Mouse (Mus musculus) stomach, postnatal 0 days (tissue): Measurements from ENCODE around the gene Dppa1. TPM values are rescaled to one million over a fixed set of nuclear protein-coding genes. Genes with fewer than 3 reads are reported as not detected.
"Not testable (repeated sequence)": the region's sequence is repeated elsewhere in the genome, so short reads cannot be mapped to it uniquely, and the experiment has no call there.

Experiments
- ATAC-seq: fragments of 200-750 bp; cut with Nextera tagmentation; 2 replicates; pipeline ENCODE4 v1.8.0; 2017; ENCODE audit not compliant: low FRiP score, low TSS enrichment
- DNase-seq: peaks from one replicate; pipeline ENCODE4 v3.0.0-alpha.2; 2016; ENCODE audit warnings: low spot score
- H3K27ac ChIP-seq: fragments of 300-500 bp; sonication (generic); replicated peaks from 2 replicates; pipeline ENCODE4 v1.5.1; 2014; ENCODE audit warnings: mild to moderate bottlenecking, control low read depth
- H3K27me3 ChIP-seq: fragments of 300-500 bp; sonication (generic); 2 replicates; pipeline ENCODE4 v1.6.1; 2014; ENCODE audit warnings: low read length; ENCODE audit not compliant: control insufficient read depth, insufficient read depth
- H3K36me3 ChIP-seq: fragments of 300-500 bp; sonication (generic); 2 replicates; pipeline ENCODE4 v1.6.1; 2014; ENCODE audit warnings: low read length, mixed read lengths; ENCODE audit not compliant: control insufficient read depth, insufficient read depth
- H3K4me1 ChIP-seq: fragments of 300-500 bp; sonication (generic); replicated peaks from 2 replicates; pipeline ENCODE4 v1.6.1; 2014; ENCODE audit warnings: antibody characterized with exemption; ENCODE audit not compliant: control insufficient read depth, insufficient read depth
- H3K4me2 ChIP-seq: fragments of 300-500 bp; sonication (generic); replicated peaks from 2 replicates; pipeline ENCODE4 v1.6.1; 2014; ENCODE audit warnings: low read depth, mild to moderate bottlenecking, control low read depth, moderate library complexity
- H3K4me3 ChIP-seq: fragments of 300-500 bp; sonication (generic); 2 replicates; pipeline ENCODE4 v1.5.1; 2014; ENCODE audit warnings: low read depth, low read length, control low read depth
- H3K9ac ChIP-seq: fragments of 300-500 bp; sonication (generic); 2 replicates; pipeline ENCODE4 v1.6.1; 2014; ENCODE audit warnings: mild to moderate bottlenecking, low read length, control low read depth, mixed read lengths
- H3K9me3 ChIP-seq: fragments of 300-500 bp; sonication (generic); 2 replicates; pipeline ENCODE4 v1.6.1; 2016; ENCODE audit warnings: low read length; ENCODE audit not compliant: control insufficient read depth
- CTCF ChIP-seq: IDR thresholded peaks from 2 replicates; pipeline ENCODE4 v1.5.1; 2016; ENCODE audit warnings: antibody characterized with exemption, low read depth, mild to moderate bottlenecking, moderate library complexity
- EP300 ChIP-seq: optimal IDR thresholded peaks from 2 replicates; pipeline ENCODE3; 2016; ENCODE audit warnings: antibody characterized with exemption
- WGBS: fragments of 180-500 bp; shearing (Covaris S2); extraction: QIAGEN DNeasy Blood & Tissue Kit; methylation state at CpG from one replicate; pipeline ENCODE4 v1.1.7; 2014; 5-methylcytosine and 5-hydroxymethylcytosine counted together
- polyA plus RNA-seq: library from polyadenylated mRNA; unstranded; fragments of >200 nt; fragmentation: Nextera tagmentation; extraction: Ambion mirVana; gene quantifications from 2 replicates; pipeline ENCODE4 v1.2.1, GENCODE M21; 2015

Dppa1 gene
- polyA plus RNA-seq, 1 experiment from 2014 or later, result not detected

GRCm38 (mm10) chr11:46644824-46645223 is 15.8 kb upstream of the Dppa1 start:
- Histone ChIP-seq H3K27ac (no peak overlapping the region), H3K9ac (no peak overlapping the region), H3K36me3 (no peaks in the 10 kb centered on the region), H3K9me3 (no peaks in the 10 kb centered on the region), H3K4me1 (no peaks in the 10 kb centered on the region), H3K4me2 (no peak overlapping the region), H3K4me3 (no peak overlapping the region), H3K27me3 (no peaks in the 10 kb centered on the region)
- ATAC-seq, result no peak
- TF ChIP-seq CTCF, result no peak
- TF ChIP-seq EP300, result no peak
- no peak for DNase-seq
- WGBS, result 58% methylated on average over 1 of the region's 1 CpGs

GRCm38 (mm10) chr11:46636568-46636967 is 7.5 kb upstream of the Dppa1 start:
- DNase-seq (no peak), ATAC-seq (no peak)
- Histone ChIP-seq H3K4me2 (no peak overlapping the region), H3K36me3 (no peaks in the 10 kb centered on the region), H3K27me3 (no peaks in the 10 kb centered on the region), H3K4me3 (no peak overlapping the region), H3K9me3 (no peaks in the 10 kb centered on the region), H3K4me1 (no peaks in the 10 kb centered on the region), H3K9ac (no peak overlapping the region), H3K27ac (no peak overlapping the region)
- TF ChIP-seq CTCF (0 out of 2 replicates have a peak, but pooled peaks have one; percentile 8), EP300 (no peak)
- 71% methylated on average over 3 of the region's 3 CpGs for WGBS

GRCm38 (mm10) chr11:46635516-46635915 is 6.5 kb upstream of the Dppa1 start:
- H3K27ac ChIP-seq, H3K4me2 ChIP-seq, H3K27me3 ChIP-seq, H3K9ac ChIP-seq, H3K9me3 ChIP-seq, ATAC-seq, H3K36me3 ChIP-seq, H3K4me1 ChIP-seq, DNase-seq, H3K4me3 ChIP-seq: not testable (repeated sequence)
- WGBS, result 79% methylated on average over 4 of the region's 4 CpGs

GRCm38 (mm10) chr11:46631635-46632034 is 2.6 kb upstream of the Dppa1 start:
- no peaks in the 10 kb centered on the region for H3K4me1 ChIP-seq
- WGBS, result 22% methylated on average over 3 of the region's 3 CpGs

GRCm38 (mm10) chr11:46620414-46621168 is 8.5 kb downstream of the Dppa1 start:
- H3K4me3 ChIP-seq, result no peak overlapping the region
- H3K36me3 ChIP-seq, result no peaks in the 10 kb centered on the region
- 48% methylated on average over 7 of the region's 7 CpGs for WGBS
- no peak overlapping the region for H3K9ac ChIP-seq
- no peak overlapping the region for H3K4me2 ChIP-seq
- no peaks in the 10 kb centered on the region for H3K27me3 ChIP-seq
- H3K4me1 ChIP-seq, result no peaks in the 10 kb centered on the region
- H3K9me3 ChIP-seq, result no peaks in the 10 kb centered on the region
- H3K27ac ChIP-seq, result no peak overlapping the region
- TF ChIP-seq CTCF (no peak), EP300 (no peak)
- DNase-seq (no peak), ATAC-seq (no peak)

More at GRCm38 (mm10) chr11:46631635-46632034, 2.6 kb upstream of the Dppa1 start:
- TF ChIP-seq CTCF (peak; percentile 75), EP300 (no peak)
- H3K9me3 ChIP-seq, result no peaks in the 10 kb centered on the region
- H3K27me3 ChIP-seq, result no peaks in the 10 kb centered on the region
- H3K4me2 ChIP-seq, result no peak overlapping the region
- H3K36me3 ChIP-seq, result no peaks in the 10 kb centered on the region
- H3K4me3 ChIP-seq, result no peak overlapping the region
- 0 out of 2 replicates have a peak, but pooled peaks have one; percentile 42 for ATAC-seq
- no peak overlapping the region for H3K27ac ChIP-seq
- DNase-seq, result no peak
- H3K9ac ChIP-seq, result no peak overlapping the region

- Histone ChIP-seq H3K27me3 (no peaks in the 10 kb centered on the region), H3K9me3 (no peaks in the 10 kb centered on the region), H3K4me3 (no peak overlapping the region), H3K9ac (no peak overlapping the region), H3K4me1 (no peaks in the 10 kb centered on the region), H3K27ac (no peak overlapping the region), H3K36me3 (no peaks in the 10 kb centered on the region), H3K4me2 (no peak overlapping the region)
- ATAC-seq (no peak), DNase-seq (no peak)
- 86% methylated on average over 1 of the region's 1 CpGs for WGBS
- TF ChIP-seq EP300 (no peak), CTCF (no peak)
Observed at GRCm38 (mm10) chr11:46619929-46620328, 9.1 kb downstream of the Dppa1 start.
